Mouse (Mus musculus) embryonic fibroblast, embryonic 13.5 days (primary cell): ENCODE measurements around the gene Acer2. TPM values are rescaled to one million over a fixed set of nuclear protein-coding genes. Genes with fewer than 3 reads are reported as not detected.

Experiments
- H3K27ac ChIP-seq: 2 replicates; pipeline ENCODE4 v1.5.1; 2012; ENCODE audit warnings: low read length, control low read depth, inconsistent platforms; ENCODE audit not compliant: insufficient read depth
- H3K4me1 ChIP-seq: 2 replicates; pipeline ENCODE4 v1.6.1; 2011; ENCODE audit warnings: low read length; ENCODE audit not compliant: control insufficient read depth, insufficient read depth
- H3K4me3 ChIP-seq: 2 replicates; pipeline ENCODE4 v1.5.1; 2011; ENCODE audit warnings: mild to moderate bottlenecking, control low read depth, low read length; ENCODE audit not compliant: insufficient read depth
- CTCF ChIP-seq: IDR thresholded peaks from 2 replicates; pipeline ENCODE4 v1.5.1; 2011; ENCODE audit warnings: mild to moderate bottlenecking, control low read depth, low read length, moderate library complexity, borderline replicate concordance; ENCODE audit not compliant: insufficient read depth
- POLR2A ChIP-seq: IDR thresholded peaks from 2 replicates; pipeline ENCODE4 v1.6.1; 2011; ENCODE audit warnings: low read depth, mild to moderate bottlenecking, control low read depth, low read length, moderate library complexity
- polyA plus RNA-seq: library from polyadenylated mRNA; stranded (reverse); fragments of >200 nt; gene quantifications from 2 replicates; pipeline ENCODE4 v1.2.4, GENCODE M21; 2011; ENCODE audit warnings: low read depth; ENCODE audit not compliant: missing spikeins, insufficient read length

Acer2 gene
- polyA plus RNA-seq, 1 experiment, result 0.77 TPM

DNA sequence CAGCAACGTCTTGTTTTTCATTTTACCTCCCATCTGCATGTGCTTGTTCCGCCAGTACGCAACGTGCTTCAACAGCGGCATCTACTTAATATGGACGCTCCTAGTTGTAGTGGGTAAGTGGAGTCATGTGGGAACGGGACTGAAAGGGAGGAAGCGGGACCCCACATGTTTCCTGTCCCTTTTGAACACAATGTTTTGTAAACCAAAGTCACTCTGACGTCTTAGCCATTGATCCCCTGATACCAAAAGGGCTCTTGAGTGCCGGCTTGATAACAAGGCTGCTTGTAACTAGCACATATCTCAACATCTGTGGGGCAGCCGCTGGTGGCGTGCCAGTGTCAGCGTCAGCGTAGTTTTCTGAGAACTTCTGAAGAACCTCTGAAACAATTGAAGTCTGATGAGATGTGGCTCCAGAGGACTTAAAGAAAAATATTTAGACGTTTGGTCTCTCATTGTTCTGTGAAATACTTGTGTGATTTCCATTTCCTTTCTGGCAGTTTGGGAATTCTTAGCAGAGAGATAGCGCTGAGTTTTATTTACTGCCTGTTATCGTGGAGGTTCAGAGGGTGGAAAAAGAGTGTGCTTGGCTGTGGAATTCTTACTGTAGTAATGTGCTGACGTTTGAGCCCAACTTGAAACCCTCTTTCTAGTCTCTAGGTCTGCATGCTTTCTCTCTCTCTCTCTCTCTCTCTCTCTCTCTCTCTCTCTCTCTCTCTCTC is 12.1 kb downstream of the Acer2 start:
- peak overlapping the region; percentile 13 for H3K4me3 ChIP-seq
- no peak overlapping the region for H3K27ac ChIP-seq
- TF ChIP-seq POLR2A (no peak), CTCF (no peak)

DNA sequence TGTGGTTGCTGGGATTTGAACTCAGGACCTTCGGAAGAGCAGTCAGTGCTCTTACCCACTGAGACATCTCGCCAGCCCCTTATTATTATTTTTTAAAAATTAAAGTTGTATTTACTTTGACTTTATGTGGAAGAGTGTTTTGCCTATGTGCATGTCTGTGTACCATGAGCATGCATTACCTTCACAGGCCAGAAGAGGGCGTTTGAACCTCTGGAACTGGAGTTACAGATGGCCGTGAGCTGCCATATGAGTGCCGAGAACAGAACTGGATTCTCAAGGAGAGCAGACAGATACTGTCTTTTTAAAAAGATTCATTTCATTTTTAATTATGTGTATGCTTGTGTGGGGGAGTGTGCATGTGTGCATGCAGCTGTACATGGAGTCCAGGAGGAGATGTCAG is 13.7 kb downstream of the Acer2 start:
- H3K4me3 ChIP-seq, result no peak overlapping the region
- no peak overlapping the region for H3K27ac ChIP-seq
- TF ChIP-seq POLR2A (no peak), CTCF (no peak)
- H3K4me1 ChIP-seq, result no peaks in the 10 kb centered on the region

More for the DNA sequence above, 12.1 kb downstream of the Acer2 start:
- H3K4me1 ChIP-seq, result no peaks in the 10 kb centered on the region

DNA sequence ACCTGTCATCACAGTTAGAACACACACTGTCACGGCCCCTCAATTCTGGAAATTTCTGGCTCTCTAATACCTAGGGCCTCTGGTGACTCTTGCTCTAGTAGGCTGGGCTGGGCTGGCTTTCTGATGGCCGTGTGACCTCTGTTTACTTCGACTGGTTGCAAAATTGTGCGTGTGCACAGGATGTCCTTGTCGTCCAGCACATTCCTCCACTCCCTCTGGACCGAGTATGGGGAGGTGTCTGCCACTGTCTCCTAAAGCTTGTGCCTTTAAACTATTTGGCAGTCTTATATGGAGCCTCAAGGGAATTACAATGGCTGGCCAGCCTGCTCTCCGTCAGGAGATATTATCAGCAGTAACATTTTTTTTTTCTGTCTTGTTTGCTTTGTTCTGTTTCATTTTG is 23.2 kb downstream of the Acer2 start:
- H3K4me1 ChIP-seq, result peaks cover 5% of the 10 kb centered on the region; the same call in 1 of the 2 replicates
- no peak overlapping the region for H3K4me3 ChIP-seq
- no peak overlapping the region for H3K27ac ChIP-seq
- no peak for TF ChIP-seq CTCF
- no peak for TF ChIP-seq POLR2A

DNA sequence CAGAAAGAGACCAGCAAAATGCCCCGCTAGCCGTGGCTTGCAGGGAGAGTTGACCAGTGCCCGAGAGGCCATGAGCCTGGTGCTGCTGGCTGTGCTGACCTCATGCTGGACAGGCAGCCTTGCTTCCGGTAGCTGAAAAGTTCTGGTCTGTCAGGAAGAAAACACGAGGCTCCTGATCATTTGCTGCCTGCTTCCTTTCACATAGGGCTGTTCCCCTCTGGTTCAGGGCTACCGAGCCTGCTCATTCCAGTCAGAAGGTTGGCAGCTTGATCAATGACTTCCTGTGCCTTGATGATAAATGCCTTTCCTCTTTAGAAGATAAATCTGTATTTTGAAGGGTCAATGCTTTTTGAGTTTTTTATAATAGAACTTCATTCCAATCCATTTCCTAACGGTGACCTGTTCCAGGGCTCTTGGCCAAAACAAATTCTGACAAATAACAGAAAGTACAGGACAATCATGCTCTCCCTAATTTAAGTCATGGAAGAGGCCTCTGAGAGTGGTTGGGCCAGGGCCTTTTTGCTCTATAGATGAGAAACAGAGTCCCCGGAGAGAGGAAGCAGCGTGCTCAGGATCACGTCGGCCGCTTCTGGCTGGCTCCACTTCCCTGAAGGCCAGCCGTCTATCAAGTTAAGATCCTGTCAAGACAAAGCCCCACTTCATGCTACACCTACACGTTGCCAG is 24.7 kb downstream of the Acer2 start:
- TF ChIP-seq POLR2A (no peak), CTCF (no peak)
- Histone ChIP-seq H3K27ac (peak overlapping the region; percentile 81), H3K4me1 (peaks cover 5% of the 10 kb centered on the region; the same call in 1 of the 2 replicates), H3K4me3 (no peak overlapping the region)

DNA sequence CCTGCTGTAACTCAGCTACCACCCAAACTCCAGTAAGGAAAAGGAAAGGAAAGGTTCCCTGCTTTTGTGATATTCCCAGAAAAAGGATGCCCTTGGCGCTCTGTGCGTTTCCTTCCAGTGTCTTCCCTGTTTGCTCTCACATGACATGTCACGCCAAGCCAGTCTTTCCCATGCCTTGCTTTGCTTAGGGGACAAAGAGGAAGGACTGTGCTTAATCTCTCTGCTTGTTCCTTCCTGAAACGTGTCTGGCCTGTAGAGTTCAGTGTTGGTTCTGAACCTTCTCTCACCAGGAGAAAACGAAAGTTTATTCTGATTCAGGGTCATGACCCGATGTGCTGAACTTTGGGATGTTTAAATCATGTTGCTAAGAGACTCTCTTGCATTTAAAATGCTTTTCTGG is 28.2 kb downstream of the Acer2 start:
- H3K27ac ChIP-seq, result no peak overlapping the region
- TF ChIP-seq POLR2A (no peak), CTCF (no peak)
- peaks cover 5% of the 10 kb centered on the region; the same call in 1 of the 2 replicates for H3K4me1 ChIP-seq
- H3K4me3 ChIP-seq, result no peak overlapping the region

DNA sequence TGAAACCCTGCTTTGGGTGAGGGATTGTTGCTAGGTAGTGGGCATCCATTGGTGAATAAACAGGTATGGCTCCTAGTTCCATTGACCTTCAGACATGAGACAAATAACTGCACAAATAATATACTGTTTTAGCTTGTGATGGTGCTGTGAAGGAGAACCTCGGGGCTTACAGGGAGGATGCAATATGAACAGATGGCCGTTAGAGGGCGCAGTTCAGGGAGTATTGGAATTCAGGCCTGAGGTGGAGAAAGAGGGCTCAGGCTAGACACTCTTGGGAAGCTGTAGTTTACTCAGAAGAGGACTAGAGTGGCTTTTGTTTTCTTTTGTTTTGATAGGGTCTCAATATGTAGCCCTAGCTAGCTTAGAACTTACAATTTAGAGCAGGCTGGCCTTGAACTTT is 30.8 kb downstream of the Acer2 start:
- Histone ChIP-seq H3K4me1 (peaks cover under 1% of the 10 kb centered on the region; the same call in 1 of the 2 replicates), H3K4me3 (no peak overlapping the region), H3K27ac (no peak overlapping the region)
- TF ChIP-seq POLR2A (no peak), CTCF (no peak)

DNA sequence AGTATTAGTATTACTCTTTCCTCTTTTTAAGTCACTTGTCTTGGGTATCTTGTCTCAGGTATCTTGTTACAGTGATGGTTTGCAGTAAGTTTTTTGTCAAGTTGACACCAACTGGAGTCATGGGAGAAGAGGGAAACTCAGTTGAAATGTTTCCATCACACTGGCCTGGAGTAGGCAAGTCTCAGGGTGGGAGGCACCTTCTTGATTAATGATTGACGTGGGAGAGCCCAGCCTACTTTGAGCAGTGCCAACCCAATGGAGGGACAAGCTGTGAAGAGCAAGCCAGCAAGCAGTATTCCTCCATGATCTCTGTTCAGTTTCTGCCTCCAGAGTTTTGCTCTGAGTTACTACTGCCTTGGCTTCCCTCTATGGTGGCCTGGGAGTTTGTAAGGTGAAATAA is 31.7 kb downstream of the Acer2 start:
- TF ChIP-seq POLR2A (no peak), CTCF (no peak)
- Histone ChIP-seq H3K4me1 (no peaks in the 10 kb centered on the region), H3K27ac (no peak overlapping the region), H3K4me3 (no peak overlapping the region)

DNA sequence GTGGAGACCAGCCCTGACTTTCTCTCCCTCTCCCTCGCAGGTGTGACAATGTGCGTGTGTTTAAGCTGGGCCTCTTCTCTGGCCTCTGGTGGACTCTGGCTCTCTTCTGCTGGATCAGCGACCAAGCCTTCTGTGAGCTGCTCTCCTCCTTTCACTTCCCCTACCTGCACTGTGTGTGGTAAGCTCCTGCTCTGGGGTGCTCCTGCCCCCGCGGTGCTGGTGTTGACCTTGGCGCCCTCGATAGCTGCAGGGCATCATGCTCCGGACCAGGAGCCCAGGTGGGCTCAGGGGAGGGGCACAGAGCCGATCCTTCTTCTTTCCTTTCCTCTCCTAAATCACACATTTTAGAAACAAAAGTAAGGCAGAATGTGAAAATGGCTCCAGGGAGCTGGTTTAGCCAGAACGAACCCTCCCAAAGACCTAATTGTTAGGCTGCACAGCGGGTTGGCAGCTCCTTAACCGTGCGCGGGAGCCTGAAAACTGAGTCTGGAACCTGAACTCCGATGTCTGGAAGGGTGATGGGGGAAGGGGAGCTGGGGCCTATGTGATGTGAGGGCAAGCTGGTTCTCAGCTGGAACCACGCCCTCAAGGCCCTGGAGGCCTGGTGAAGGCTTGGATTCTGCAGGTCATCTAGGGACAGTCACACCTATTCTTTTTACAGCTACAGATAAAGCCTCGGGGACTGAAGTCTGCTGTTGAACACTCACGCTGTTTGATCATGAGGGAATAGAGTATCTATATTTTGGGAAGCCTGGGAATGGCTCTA is 37.6 kb downstream of the Acer2 start:
- Histone ChIP-seq H3K4me1 (no peaks in the 10 kb centered on the region), H3K4me3 (no peak overlapping the region), H3K27ac (no peak overlapping the region)
- TF ChIP-seq CTCF (no peak), POLR2A (no peak)

DNA sequence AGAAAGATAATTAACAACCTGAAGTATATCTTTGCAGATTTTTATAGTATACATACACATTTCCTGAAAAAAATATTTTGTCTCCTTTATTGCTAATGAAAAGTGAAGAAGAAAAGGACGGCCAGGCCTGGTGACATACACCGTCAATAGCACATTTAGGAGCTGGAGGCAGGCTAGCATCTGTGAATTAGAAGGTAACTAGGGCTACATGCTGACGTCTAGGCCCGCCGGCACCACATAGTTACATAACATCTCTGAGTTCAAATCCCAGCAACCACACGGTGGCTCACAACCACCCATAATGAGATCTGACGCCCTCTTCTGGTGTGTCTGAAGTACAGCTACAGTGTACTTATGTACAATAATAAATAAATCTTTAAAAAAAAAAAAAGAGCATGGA is 38.6 kb downstream of the Acer2 start:
- H3K4me1 ChIP-seq, result no peaks in the 10 kb centered on the region
- no peak overlapping the region for H3K4me3 ChIP-seq
- no peak overlapping the region for H3K27ac ChIP-seq
- TF ChIP-seq CTCF (no peak), POLR2A (no peak)

DNA sequence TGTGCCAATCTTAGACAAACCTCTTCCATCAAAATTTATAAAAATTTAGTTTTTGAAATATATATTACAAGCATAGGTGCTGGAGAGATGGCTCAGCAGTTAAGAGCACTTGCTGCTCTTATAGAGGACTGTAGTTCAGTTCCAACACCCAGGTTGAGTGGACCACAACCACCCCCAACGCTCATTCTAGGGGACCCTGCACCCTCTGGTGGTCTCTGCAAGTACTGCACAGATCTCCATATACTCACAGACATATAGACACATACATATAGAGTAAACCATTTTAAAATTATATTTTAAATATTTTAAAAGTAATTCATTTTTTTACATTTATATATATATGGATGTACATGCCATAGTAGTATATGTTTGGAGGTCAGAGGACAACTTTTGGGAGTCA is 41.9 kb downstream of the Acer2 start:
- no peaks in the 10 kb centered on the region for H3K4me1 ChIP-seq
- H3K4me3 ChIP-seq, result no peak overlapping the region
- no peak for TF ChIP-seq POLR2A
- no peak for TF ChIP-seq CTCF
- no peak overlapping the region for H3K27ac ChIP-seq

DNA sequence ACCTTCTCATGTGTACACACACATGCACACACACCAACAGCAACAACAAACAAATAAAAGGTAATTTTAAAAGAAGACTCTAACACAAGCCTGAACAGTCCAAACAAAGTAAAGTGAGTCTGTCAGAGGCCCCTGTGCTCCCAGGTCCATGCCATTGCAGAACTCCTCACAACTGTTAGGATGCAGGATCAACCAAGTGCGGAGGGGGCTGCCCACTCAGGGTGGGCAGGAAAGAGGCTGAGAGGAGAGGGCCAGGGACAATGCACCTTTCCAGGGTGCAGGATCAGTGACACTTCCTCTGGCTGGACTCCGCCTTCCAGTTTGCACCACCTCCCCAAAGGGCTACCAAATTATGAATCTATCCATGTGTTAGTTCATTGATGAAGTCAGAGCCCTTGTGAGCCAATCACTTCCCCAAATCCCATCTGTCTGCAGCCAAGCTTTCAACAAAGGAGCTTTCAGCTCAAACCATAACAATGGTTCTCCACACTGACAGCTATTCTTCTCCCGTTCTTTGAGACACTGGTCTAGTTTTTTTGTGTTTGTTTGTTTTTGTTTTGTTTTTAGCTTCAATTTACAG is 49.4 kb downstream of the Acer2 start:
- H3K4me1 ChIP-seq, result no peaks in the 10 kb centered on the region
- H3K27ac ChIP-seq, result no peak overlapping the region
- no peak for TF ChIP-seq CTCF
- TF ChIP-seq POLR2A, result no peak
- H3K4me3 ChIP-seq, result no peak overlapping the region
